Mouse (Mus musculus): ENCODE results near the gene Olfr1298. TPM values are rescaled to one million over a fixed set of nuclear protein-coding genes. Genes with fewer than 3 reads are reported as not detected.

The Olfr1298 gene
- total RNA-seq (2021) = not detected

DNA sequence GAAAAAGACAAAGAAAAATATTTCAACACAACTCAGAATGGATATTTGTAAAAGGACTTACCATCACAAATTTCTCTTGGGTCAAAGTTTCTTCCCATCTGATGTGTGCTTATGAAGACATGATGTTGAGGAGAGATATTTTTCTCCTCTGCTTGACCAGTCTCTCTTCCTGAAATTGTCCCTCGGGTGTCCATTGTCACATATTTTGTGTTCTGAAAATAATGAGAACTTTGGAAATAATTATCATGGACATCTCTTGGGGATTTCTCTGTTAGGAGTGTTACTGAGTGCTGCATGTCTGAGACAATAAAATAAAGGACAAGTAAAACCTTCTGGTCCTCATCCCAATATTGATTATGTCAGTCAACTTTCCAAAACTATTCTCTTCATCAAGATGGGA is at the start of gene Olfr1298:
Olfr1298 (minus strand) TSS at position 101 of the 400 bp plus-strand sequence.
- DNase-seq = no peak

GRCm38 (mm10) chr2:111661119-111661518 is 12.1 kb upstream of the Olfr1298 start, which contains the start of gene Olfr1299:
Olfr1299 (plus strand) TSS chr2:111661419.
- no peak for DNase-seq

DNA sequence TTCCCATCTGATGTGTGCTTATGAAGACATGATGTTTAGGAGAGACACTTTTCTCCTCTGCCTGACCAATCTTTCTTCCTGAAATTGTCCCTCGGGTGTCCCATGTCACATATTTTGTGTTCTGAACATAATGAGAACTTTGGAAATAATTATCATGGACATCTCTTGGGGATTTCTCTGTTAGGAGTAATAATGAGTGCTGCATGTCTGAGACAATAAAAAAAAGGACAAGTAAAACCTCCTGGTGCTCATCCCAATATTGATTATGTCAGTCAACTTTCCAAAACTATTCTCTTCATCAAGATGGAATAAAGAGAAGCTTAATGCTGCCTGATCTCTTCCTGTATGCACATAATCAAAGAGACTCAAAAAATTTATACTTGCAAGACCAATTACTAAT is 22.6 kb downstream of the Olfr1298 start, which contains the start of gene Olfr1297:
Olfr1297 (minus strand) TSS at position 101 of the 400 bp plus-strand sequence.
- DNase-seq = no peak

Other genes starting within 250 kb of the Olfr1298 start
- not detected for gene Olfr1286, start 226.1 kb downstream of the Olfr1298 start, total RNA-seq (2021)
- gene Olfr1287, start 200.1 kb downstream of the Olfr1298 start, total RNA-seq (2021) = not detected
- gene Olfr1288, start 175.1 kb downstream of the Olfr1298 start, total RNA-seq (2021) = not detected
- not detected for gene Olfr1289, start 168.4 kb downstream of the Olfr1298 start, total RNA-seq (2021)
- not detected for gene Olfr1290, start 155.4 kb downstream of the Olfr1298 start, total RNA-seq (2021)
- not detected for gene Olfr1291-ps1, start 152.0 kb downstream of the Olfr1298 start, total RNA-seq (2021)
- gene Olfr1293-ps, start 124.0 kb downstream of the Olfr1298 start, total RNA-seq (2021) = not detected
- gene Olfr1294, start 108.9 kb downstream of the Olfr1298 start, total RNA-seq (2021) = not detected
- gene Olfr1295, start 79.5 kb downstream of the Olfr1298 start, total RNA-seq (2021) = not detected
- gene Olfr1297, start 22.7 kb downstream of the Olfr1298 start, total RNA-seq (2021) = not detected
- gene Olfr1299, start 12.2 kb upstream of the Olfr1298 start, total RNA-seq (2021) = not detected
- gene Olfr1301, start 101.8 kb upstream of the Olfr1298 start, total RNA-seq (2021) = not detected
- not detected for gene Olfr1302, start 128.2 kb upstream of the Olfr1298 start, total RNA-seq (2021)
- gene Olfr1303, start 171.1 kb upstream of the Olfr1298 start, total RNA-seq (2021) = not detected
- not detected for gene Olfr1305, start 227.9 kb upstream of the Olfr1298 start, total RNA-seq (2021)

Data from layer of hippocampus, postnatal 36 days (tissue).